Mouse (Mus musculus) MEL (cell line): Measurements from ENCODE around the gene Csad. TPM values are rescaled to one million over a fixed set of nuclear protein-coding genes. Genes with fewer than 3 reads are reported as not detected.

Source experiments
- DNase-seq: peaks from one replicate; pipeline ENCODE4 v3.0.0; 2011; ENCODE audit warnings: low read depth, low spot score
- H3K27ac ChIP-seq: 2 replicates; pipeline ENCODE4 v1.5.1; 2012; ENCODE audit warnings: low read depth, mild to moderate bottlenecking, control low read depth, low read length, moderate library complexity; ENCODE audit not compliant: control insufficient read depth
- H3K27me3 ChIP-seq, 2 experiments: fragments of 150-350 bp in 1 of 2; sonication (generic) in 1 of 2; 2 replicates each; pipeline ENCODE4 v1.6.1; 2012; ENCODE audit warnings: low read length in 2 of 2, mild to moderate bottlenecking in 2 of 2, improper control_type of control experiment in 1 of 2, moderate library complexity in 1 of 2; ENCODE audit not compliant: insufficient read depth in 2 of 2, control insufficient read depth in 1 of 2
- H3K36me3 ChIP-seq, 2 experiments: 2 replicates each; pipeline ENCODE4 v1.6.1; 2012 to 2014; ENCODE audit warnings: low read length in 2 of 2, improper control_type of control experiment in 1 of 2, inconsistent platforms in 1 of 2, mild to moderate bottlenecking in 1 of 2; ENCODE audit not compliant: insufficient read depth in 2 of 2, control insufficient read depth in 1 of 2
- H3K4me1 ChIP-seq, 2 experiments: fragments of 150-350 bp in 1 of 2; sonication (generic) in 1 of 2; 2 replicates each; pipeline ENCODE4 v1.6.1; 2012; ENCODE audit warnings: low read length in 2 of 2, improper control_type of control experiment in 1 of 2, mild to moderate bottlenecking in 1 of 2; ENCODE audit not compliant: insufficient read depth in 2 of 2, control insufficient read depth in 1 of 2
- H3K4me3 ChIP-seq, 2 experiments: fragments of 150-350 bp in 1 of 2; sonication (generic) in 1 of 2; 2 replicates each; pipeline ENCODE4 v1.5.1; 2012; ENCODE audit warnings: low read depth in 2 of 2, low read length in 2 of 2, mild to moderate bottlenecking in 2 of 2, moderate library complexity in 2 of 2, control low read depth in 1 of 2, improper control_type of control experiment in 1 of 2; ENCODE audit not compliant: control insufficient read depth in 1 of 2, insufficient read depth in 1 of 2
- H3K79me2 ChIP-seq: 2 replicates; pipeline ENCODE4 v1.6.1; 2012; ENCODE audit warnings: mild to moderate bottlenecking, low read length, moderate library complexity; ENCODE audit not compliant: control insufficient read depth, poor library complexity, insufficient read depth
- H3K9ac ChIP-seq: 2 replicates; pipeline ENCODE4 v1.6.1; 2012; ENCODE audit warnings: low read depth, mild to moderate bottlenecking, control low read depth, low read length, moderate library complexity; ENCODE audit not compliant: control insufficient read depth, poor library complexity, severe bottlenecking
- H3K9me3 ChIP-seq: fragments of 150-350 bp; sonication (generic); replicated peaks from 2 replicates; pipeline ENCODE4 v1.6.1; 2012; ENCODE audit warnings: mild to moderate bottlenecking, low read length, improper control_type of control experiment, moderate library complexity; ENCODE audit not compliant: insufficient read depth
- BHLHE40 ChIP-seq: IDR thresholded peaks from 2 replicates; pipeline ENCODE4 v1.6.1; 2012; ENCODE audit warnings: low read depth, mild to moderate bottlenecking, inconsistent platforms, low read length, improper control_type of control experiment, borderline replicate concordance
- CHD2 ChIP-seq: IDR thresholded peaks from 2 replicates; pipeline ENCODE4 v1.6.1; 2011; ENCODE audit warnings: low read length, improper control_type of control experiment
- ELF1 ChIP-seq: IDR thresholded peaks from 2 replicates; pipeline ENCODE4 v1.6.1; 2014; ENCODE audit warnings: low read depth, mild to moderate bottlenecking, inconsistent platforms, low read length, improper control_type of control experiment, moderate library complexity
- ETS1 ChIP-seq: IDR thresholded peaks from 2 replicates; pipeline ENCODE4 v1.6.1; 2012; ENCODE audit warnings: low read depth, mild to moderate bottlenecking, inconsistent platforms, low read length, improper control_type of control experiment, moderate library complexity
- HCFC1 ChIP-seq: IDR thresholded peaks from 2 replicates; pipeline ENCODE4 v1.6.1; 2012; ENCODE audit warnings: low read depth, mild to moderate bottlenecking, inconsistent platforms, low read length, improper control_type of control experiment, moderate library complexity
- JUND ChIP-seq: IDR thresholded peaks from 2 replicates; pipeline ENCODE4 v1.6.1; 2011; ENCODE audit warnings: low read depth, mild to moderate bottlenecking, improper control_type of control experiment, low read length
- MAFK ChIP-seq: IDR thresholded peaks from 2 replicates; pipeline ENCODE4 v1.6.1; 2011; ENCODE audit warnings: low read depth, mild to moderate bottlenecking, low read length, improper control_type of control experiment, borderline replicate concordance
- MAX ChIP-seq: IDR thresholded peaks from 2 replicates; pipeline ENCODE4 v1.6.1; 2011; ENCODE audit warnings: low read length, improper control_type of control experiment
- MXI1 ChIP-seq: IDR thresholded peaks from 2 replicates; pipeline ENCODE4 v1.6.1; 2011; ENCODE audit warnings: mild to moderate bottlenecking, low read depth, low read length, improper control_type of control experiment
- MYC ChIP-seq: IDR thresholded peaks from 2 replicates; pipeline ENCODE4 v1.6.1; 2011; ENCODE audit warnings: low read depth, mild to moderate bottlenecking, low read length, improper control_type of control experiment, moderate library complexity
- NRF1 ChIP-seq: IDR thresholded peaks from 2 replicates; pipeline ENCODE4 v1.6.1; 2014; ENCODE audit warnings: low read depth, mild to moderate bottlenecking, inconsistent platforms, low read length, improper control_type of control experiment, moderate library complexity; ENCODE audit not compliant: poor library complexity, insufficient read depth, severe bottlenecking
- POLR2A ChIP-seq, 2 experiments: IDR thresholded peaks; 2 replicates each; pipeline ENCODE4 v1.6.1; 2011 to 2012; ENCODE audit warnings: low read length in 2 of 2, mild to moderate bottlenecking in 2 of 2, control low read depth in 1 of 2, improper control_type of control experiment in 1 of 2, low read depth in 1 of 2, moderate library complexity in 1 of 2; ENCODE audit not compliant: control insufficient read depth in 1 of 2, insufficient read depth in 1 of 2, poor library complexity in 1 of 2
- POLR2AphosphoS5 ChIP-seq: IDR thresholded peaks from 2 replicates; pipeline ENCODE4 v1.6.1; 2012; ENCODE audit warnings: low read depth, borderline replicate concordance, mild to moderate bottlenecking, inconsistent platforms, low read length, moderate library complexity, mixed read lengths
- RAD21 ChIP-seq: IDR thresholded peaks from 2 replicates; pipeline ENCODE4 v1.6.1; 2011; ENCODE audit warnings: mild to moderate bottlenecking, low read depth, low read length, improper control_type of control experiment
- SMC3 ChIP-seq: IDR thresholded peaks from 2 replicates; pipeline ENCODE4 v1.6.1; 2011; ENCODE audit warnings: low read depth, low read length, improper control_type of control experiment
- TCF12 ChIP-seq: IDR thresholded peaks from 2 replicates; pipeline ENCODE4 v1.6.1; 2014; ENCODE audit warnings: low read depth, mild to moderate bottlenecking, inconsistent platforms, low read length, improper control_type of control experiment, moderate library complexity
- UBTF ChIP-seq: IDR thresholded peaks from 2 replicates; pipeline ENCODE4 v1.6.1; 2012; ENCODE audit warnings: low read depth, mild to moderate bottlenecking, inconsistent platforms, low read length, improper control_type of control experiment, moderate library complexity, borderline replicate concordance; ENCODE audit not compliant: insufficient read depth
- USF1 ChIP-seq: IDR thresholded peaks from 2 replicates; pipeline ENCODE4 v1.6.1; 2014; ENCODE audit warnings: low read depth, mild to moderate bottlenecking, inconsistent platforms, low read length, improper control_type of control experiment, moderate library complexity
- ZMIZ1 ChIP-seq: IDR thresholded peaks from 2 replicates; pipeline ENCODE4 v1.6.1; 2012; ENCODE audit warnings: low read depth, mild to moderate bottlenecking, inconsistent platforms, low read length, improper control_type of control experiment, moderate library complexity
- ZNF384 ChIP-seq: IDR thresholded peaks from 2 replicates; pipeline ENCODE4 v1.6.1; 2012; ENCODE audit warnings: low read depth, mild to moderate bottlenecking, inconsistent platforms, low read length, improper control_type of control experiment
- polyA plus RNA-seq, 2 experiments: library from polyadenylated mRNA; stranded (reverse) in 1 of 2; unstranded in 1 of 2; fragments of >175 nt in 1 of 2; fragments of >200 nt in 1 of 2; gene quantifications; 2 replicates each; pipeline versions ENCODE4 v1.2.1 to v1.2.4; 2012; ENCODE audit warnings: low replicate concordance in 2 of 2, low read depth in 1 of 2; ENCODE audit not compliant: insufficient read length in 2 of 2, insufficient read depth in 1 of 2, missing spikeins in 1 of 2
- total RNA-seq: library from RNA; depleted of rRNA; stranded (reverse); fragments of 300-350 nt; gene quantifications from 2 replicates; pipeline ENCODE4 v1.2.3, GENCODE M21; 2012

Gene Csad
- total and polyA plus RNA-seq, 3 experiments, result 4.1 to 10.5 TPM; not detected in 1

DNA sequence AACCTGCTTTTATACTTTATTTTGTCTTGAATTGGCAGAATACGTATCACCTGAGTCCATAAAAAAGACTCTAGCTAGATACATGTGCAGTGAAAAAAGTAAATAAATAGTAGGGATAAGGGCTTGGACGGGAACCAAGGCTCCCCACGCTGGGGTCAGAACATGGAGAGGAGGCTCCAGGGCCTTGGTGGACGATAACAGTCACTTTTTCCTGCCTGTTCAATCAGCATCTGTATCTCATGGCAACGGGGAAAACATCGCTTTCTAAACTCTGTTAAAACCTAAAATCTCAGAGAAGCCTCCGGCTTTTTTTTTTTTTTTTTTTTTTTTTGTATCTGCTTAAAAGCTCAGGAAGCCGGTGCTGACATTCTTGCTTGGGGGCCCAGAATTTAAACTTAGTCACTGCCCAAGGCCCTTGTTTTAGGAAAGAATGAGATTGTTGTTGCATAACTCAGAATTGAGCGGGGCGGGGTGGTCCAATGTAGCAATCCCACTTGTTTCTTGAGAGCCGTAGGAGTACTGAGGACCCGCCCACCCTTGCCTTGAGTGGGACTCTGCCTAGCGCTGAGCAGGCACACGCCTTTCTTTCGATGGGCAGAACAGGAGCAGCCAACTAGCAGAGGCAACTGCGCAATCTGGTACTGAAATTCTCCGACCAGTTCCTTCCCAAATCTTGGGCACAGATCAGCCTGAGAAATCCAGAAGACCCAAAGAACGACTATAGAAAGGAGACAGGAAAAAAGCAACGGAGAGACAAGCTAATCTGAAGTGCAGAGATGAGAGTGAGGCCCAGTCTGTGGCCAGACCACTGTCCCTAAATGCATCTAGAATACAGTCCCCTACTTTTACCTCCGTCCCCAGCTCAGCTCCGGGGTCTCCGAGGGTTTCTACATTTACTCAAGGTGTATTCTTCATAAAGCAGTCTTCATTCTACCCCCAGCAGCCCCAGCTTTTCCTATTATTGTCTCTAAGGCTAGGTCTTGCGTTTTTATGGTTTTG is 61.3 kb downstream of the Csad start:
- Histone ChIP-seq H3K79me2 (no peaks in the 10 kb centered on the region), H3K27me3 (no peaks in the 10 kb centered on the region), H3K4me1 (peaks cover 6 to 14% of the 10 kb centered on the region in 2 experiments), H3K27ac (no peak overlapping the region), H3K36me3 (peaks cover 0 to 14% of the 10 kb centered on the region in 2 experiments; a peak in 2 of 4 replicates), H3K9me3 (no peaks in the 10 kb centered on the region), H3K4me3 (no peak overlapping the region), H3K9ac (no peak overlapping the region)
- no peak for TF ChIP-seq UBTF
- TF ChIP-seq ZMIZ1, result no peak
- TF ChIP-seq POLR2AphosphoS5, result no peak
- peak; percentile 50; the same call in 1 of the 2 replicates for TF ChIP-seq ZNF384
- no peak for DNase-seq

GRCm38 (mm10) chr15:102141120-102141519 is 63.4 kb downstream of the Csad start:
- Histone ChIP-seq H3K9me3 (no peaks in the 10 kb centered on the region), H3K27me3 (no peaks in the 10 kb centered on the region), H3K9ac (no peak overlapping the region), H3K79me2 (no peaks in the 10 kb centered on the region; the same call in 1 of the 2 replicates), H3K4me1 (peaks cover 12 to 14% of the 10 kb centered on the region in 2 experiments), H3K4me3 (no peak overlapping the region), H3K36me3 (peaks cover 0 to 15% of the 10 kb centered on the region in 2 experiments; a peak in 2 of 4 replicates), H3K27ac (no peak overlapping the region)
- DNase-seq, result no peak
- TF ChIP-seq ZNF384 (peak; percentile 71), MAFK (no peak)

GRCm38 (mm10) chr15:102136129-102136758 is 68.3 kb downstream of the Csad start, which contains the start of gene Spryd3:
Gene Spryd3, minus strand, starts transcription at chr15:102136234.
- Histone ChIP-seq H3K4me1 (peaks cover 9 to 12% of the 10 kb centered on the region in 2 experiments), H3K9ac (peak within 1 kb of the TSS; percentile 88), H3K79me2 (peaks cover 12% of the 10 kb centered on the region), H3K4me3 (peak within 1 kb of the TSS; percentile 93 to 97), H3K9me3 (no peaks in the 10 kb centered on the region), H3K36me3 (peaks cover 3 to 16% of the 10 kb centered on the region in 2 experiments), H3K27me3 (no peaks in the 10 kb centered on the region), H3K27ac (peak within 1 kb of the TSS; percentile 40)
- DNase-seq, result peak; percentile 99
- TF ChIP-seq MYC (peak; percentile 81; the same call in 1 of the 2 replicates), HCFC1 (peak; percentile 82), JUND (no peak), UBTF (0 out of 2 replicates have a peak, but pooled peaks have one; percentile 84), POLR2A (IDR thresholded peaks at IDR 0.05; ENCODE audit: control insufficient read depth in 1 of 2, insufficient read depth in 1 of 2, low read depth in 1 of 2, low read length in 2 of 2, poor library complexity in 1 of 2) (peak; percentile 75 to 86), ZNF384 (peak; percentile 86), BHLHE40 (peak; percentile 62), RAD21 (no peak), NRF1 (peak; percentile 46; the same call in 1 of the 2 replicates), USF1 (0 out of 2 replicates have a peak, but pooled peaks have one; percentile 10), MAFK (no peak), ETS1 (no peak), TCF12 (0 out of 2 replicates have a peak, but pooled peaks have one; percentile 25), POLR2AphosphoS5 (no peak), CHD2 (peak; percentile 90), MAX (peak; percentile 65), ELF1 (peak; percentile 93), ZMIZ1 (peak; percentile 49), SMC3 (no peak), MXI1 (peak; percentile 87)
